Mouse (Mus musculus) heart, embryonic 10.5 days (tissue): ENCODE data around the gene Stmn1. TPM values are rescaled to one million over a fixed set of nuclear protein-coding genes. Genes with fewer than 3 reads are reported as not detected.
"Not testable (repeated sequence)": the region's sequence is repeated elsewhere in the genome, so short reads cannot be mapped to it uniquely, and the experiment has no call there.

Experiments
- DNase-seq: peaks from one replicate; pipeline ENCODE4 v3.0.0-alpha.2; 2017; ENCODE audit warnings: low spot score
- H3K27ac ChIP-seq: fragments of 300-500 bp; sonication (generic); 2 replicates; pipeline ENCODE4 v1.5.1; 2016; ENCODE audit warnings: mild to moderate bottlenecking
- H3K27me3 ChIP-seq: fragments of 300-500 bp; sonication (generic); 2 replicates; pipeline ENCODE4 v1.6.1; 2016; ENCODE audit warnings: mild to moderate bottlenecking; ENCODE audit not compliant: poor library complexity, insufficient read depth, severe bottlenecking
- H3K36me3 ChIP-seq: fragments of 300-500 bp; sonication (generic); 2 replicates; pipeline ENCODE4 v1.6.1; 2016; ENCODE audit warnings: mild to moderate bottlenecking, moderate library complexity
- H3K4me1 ChIP-seq: fragments of 300-500 bp; sonication (generic); 2 replicates; pipeline ENCODE4 v1.6.1; 2016; ENCODE audit warnings: mild to moderate bottlenecking
- H3K4me3 ChIP-seq: fragments of 300-500 bp; sonication (generic); 2 replicates; pipeline ENCODE4 v1.5.1; 2016; ENCODE audit warnings: mild to moderate bottlenecking, moderate library complexity
- H3K9me3 ChIP-seq: fragments of 300-500 bp; sonication (generic); 2 replicates; pipeline ENCODE4 v1.6.1; 2016; ENCODE audit warnings: mild to moderate bottlenecking, moderate library complexity
- WGBS: fragments of 180-500 bp; shearing (Covaris S2); methylation state at CpG from one replicate; pipeline ENCODE4 v1.1.7; 2016; 5-methylcytosine and 5-hydroxymethylcytosine counted together
- polyA plus RNA-seq: library from polyadenylated mRNA; unstranded; fragments of >200 nt; fragmentation: Nextera tagmentation; extraction: Ambion mirVana; gene quantifications from 2 replicates; pipeline ENCODE4 v1.2.1, GENCODE M21; 2016

The Stmn1 gene
- polyA plus RNA-seq, 1 experiment from 2014 or later = 1,170 TPM

DNA sequence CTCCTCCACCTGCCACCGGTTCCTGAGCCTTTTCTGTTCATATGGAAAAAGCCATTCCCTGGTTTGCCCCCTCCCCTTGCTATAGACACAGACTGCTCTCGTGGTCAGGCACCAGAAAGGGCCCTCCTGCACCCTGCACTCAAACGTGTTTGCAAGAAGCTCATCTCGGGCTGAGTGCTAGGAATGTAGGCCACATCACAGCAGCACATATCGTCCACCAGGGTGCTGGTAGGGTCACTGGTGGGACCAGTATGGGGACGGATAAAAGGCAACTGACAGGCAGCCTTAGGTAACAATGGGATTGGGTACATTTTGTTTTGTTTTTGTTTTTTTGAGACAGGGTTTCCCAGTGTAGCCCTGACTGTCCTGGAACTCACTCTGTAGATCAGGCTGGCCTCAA is 13.2 kb downstream of the Stmn1 start:
- no peak overlapping the region for H3K27ac ChIP-seq
- 49% methylated on average over 6 of the region's 6 CpGs for WGBS
- peaks cover 24% of the 10 kb centered on the region for H3K27me3 ChIP-seq
- peaks cover 8% of the 10 kb centered on the region for H3K4me1 ChIP-seq
- H3K9me3 ChIP-seq = no peaks in the 10 kb centered on the region
- H3K36me3 ChIP-seq = peaks cover 3% of the 10 kb centered on the region; the same call in 1 of the 2 replicates
- no peak for DNase-seq
- no peak overlapping the region for H3K4me3 ChIP-seq

DNA sequence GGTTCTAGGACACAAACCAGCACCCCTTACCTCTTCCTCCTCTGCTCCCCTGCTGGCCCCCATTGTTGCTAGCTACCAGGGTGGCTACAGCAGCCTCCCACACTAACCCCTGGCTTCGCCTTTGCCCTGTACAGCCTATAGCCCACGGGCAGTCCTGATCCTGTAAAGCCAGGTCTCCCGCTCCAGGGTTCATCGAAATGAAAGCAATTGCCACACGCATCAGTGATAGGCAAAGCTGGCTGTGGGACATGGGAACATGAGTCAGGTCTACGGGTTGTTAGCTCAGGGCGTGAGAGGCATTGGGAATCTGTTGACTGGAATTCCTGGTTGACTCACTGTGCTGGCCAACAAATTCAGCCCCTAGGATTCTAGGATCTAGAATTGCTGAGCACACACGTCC is 14.3 kb downstream of the Stmn1 start:
- Histone ChIP-seq H3K4me3 (no peak overlapping the region), H3K27me3 (peaks cover 24% of the 10 kb centered on the region), H3K36me3 (no peaks in the 10 kb centered on the region), H3K27ac (no peak overlapping the region), H3K9me3 (no peaks in the 10 kb centered on the region), H3K4me1 (peaks cover 8% of the 10 kb centered on the region)
- no peak for DNase-seq
- WGBS = 73% methylated on average over 8 of the region's 8 CpGs

DNA sequence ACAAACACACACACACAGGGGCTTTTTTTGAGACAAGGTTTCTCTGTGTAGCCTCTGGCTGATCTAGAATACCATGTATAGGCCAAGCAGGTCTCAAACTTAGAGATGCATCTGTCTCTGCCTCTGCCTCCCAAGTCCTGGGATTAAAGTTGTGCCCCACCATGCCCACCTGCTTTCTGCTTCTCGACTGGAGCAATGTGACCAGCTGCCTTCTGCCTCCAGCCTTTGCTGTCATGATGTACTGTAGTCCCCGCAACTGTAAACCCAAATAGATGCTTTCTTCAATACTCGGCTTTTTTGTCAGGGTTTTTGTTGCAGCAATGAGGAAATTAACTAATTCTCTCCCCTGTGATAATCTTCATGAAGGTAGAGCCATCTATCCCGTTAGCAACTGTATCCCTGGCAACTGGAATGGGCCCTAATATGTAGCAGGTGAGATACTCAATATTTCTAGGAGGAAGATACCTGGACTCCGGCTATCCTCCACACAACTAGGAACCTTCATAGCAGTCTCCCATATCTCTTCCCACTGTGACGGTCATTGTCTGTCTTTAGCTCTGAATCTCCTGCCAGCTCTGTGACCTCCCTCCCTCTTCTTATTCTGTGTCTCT is 15.1 kb downstream of the Stmn1 start:
- WGBS = 64% methylated on average over 6 of the region's 6 CpGs
- no peak overlapping the region for H3K27ac ChIP-seq
- no peaks in the 10 kb centered on the region for H3K9me3 ChIP-seq
- H3K4me3 ChIP-seq = no peak overlapping the region
- no peak for DNase-seq
- H3K4me1 ChIP-seq = peaks cover 8% of the 10 kb centered on the region
- peaks cover 24% of the 10 kb centered on the region for H3K27me3 ChIP-seq
- no peaks in the 10 kb centered on the region for H3K36me3 ChIP-seq

DNA sequence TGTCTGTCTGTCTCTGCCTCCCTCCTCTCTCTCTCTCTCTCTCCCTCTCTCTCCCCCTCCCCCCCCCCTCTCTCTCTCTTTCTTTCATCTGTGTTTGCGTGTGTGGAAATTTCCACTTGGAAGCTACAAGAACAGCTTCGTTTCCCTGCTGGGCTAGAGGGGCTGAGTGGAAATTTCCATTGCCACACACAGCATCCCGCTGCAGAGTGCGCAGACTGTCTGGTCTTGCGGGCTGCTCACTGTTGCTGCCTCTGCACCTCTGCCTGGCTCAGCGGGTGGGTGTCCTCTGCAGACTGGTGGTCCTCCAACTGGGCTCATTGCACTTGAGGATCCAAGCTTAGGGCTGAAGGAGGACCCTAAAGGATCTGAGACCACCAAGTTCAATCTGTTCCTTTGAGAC is 15.6 kb downstream of the Stmn1 start:
- no peak overlapping the region for H3K4me3 ChIP-seq
- WGBS = 41% methylated on average over 6 of the region's 6 CpGs

DNA sequence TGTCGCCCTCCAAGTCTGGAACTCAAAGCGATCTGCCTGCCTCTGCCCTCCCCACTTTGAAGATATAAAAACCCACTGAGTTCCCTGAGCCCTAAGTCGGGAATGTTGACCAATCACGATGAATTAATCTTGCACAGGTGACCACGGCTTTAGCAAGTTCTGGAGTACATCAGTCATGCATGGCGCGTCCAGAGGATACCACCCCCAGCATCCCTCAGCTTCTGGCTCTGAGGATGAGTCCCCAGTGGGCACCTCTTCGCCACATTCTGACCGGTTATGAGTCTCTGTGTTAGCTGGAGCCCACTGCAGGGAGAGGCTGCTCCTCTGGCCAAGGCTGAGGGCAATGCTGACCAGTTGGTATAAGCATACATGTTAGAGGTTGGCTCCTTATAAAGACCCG is 16.1 kb downstream of the Stmn1 start:
- H3K4me3 ChIP-seq = no peak overlapping the region
- WGBS = 80% methylated on average over 10 of the region's 10 CpGs
- H3K27ac ChIP-seq = no peak overlapping the region
- peaks cover 15% of the 10 kb centered on the region for H3K27me3 ChIP-seq
- no peaks in the 10 kb centered on the region for H3K36me3 ChIP-seq
- H3K9me3 ChIP-seq = no peaks in the 10 kb centered on the region
- peaks cover 8% of the 10 kb centered on the region for H3K4me1 ChIP-seq
- no peak for DNase-seq

More for the DNA sequence above, 15.6 kb downstream of the Stmn1 start:
- no peak overlapping the region for H3K27ac ChIP-seq
- H3K9me3 ChIP-seq = no peaks in the 10 kb centered on the region
- DNase-seq = no peak
- no peaks in the 10 kb centered on the region for H3K36me3 ChIP-seq
- H3K4me1 ChIP-seq = peaks cover 8% of the 10 kb centered on the region
- peaks cover 21% of the 10 kb centered on the region for H3K27me3 ChIP-seq

DNA sequence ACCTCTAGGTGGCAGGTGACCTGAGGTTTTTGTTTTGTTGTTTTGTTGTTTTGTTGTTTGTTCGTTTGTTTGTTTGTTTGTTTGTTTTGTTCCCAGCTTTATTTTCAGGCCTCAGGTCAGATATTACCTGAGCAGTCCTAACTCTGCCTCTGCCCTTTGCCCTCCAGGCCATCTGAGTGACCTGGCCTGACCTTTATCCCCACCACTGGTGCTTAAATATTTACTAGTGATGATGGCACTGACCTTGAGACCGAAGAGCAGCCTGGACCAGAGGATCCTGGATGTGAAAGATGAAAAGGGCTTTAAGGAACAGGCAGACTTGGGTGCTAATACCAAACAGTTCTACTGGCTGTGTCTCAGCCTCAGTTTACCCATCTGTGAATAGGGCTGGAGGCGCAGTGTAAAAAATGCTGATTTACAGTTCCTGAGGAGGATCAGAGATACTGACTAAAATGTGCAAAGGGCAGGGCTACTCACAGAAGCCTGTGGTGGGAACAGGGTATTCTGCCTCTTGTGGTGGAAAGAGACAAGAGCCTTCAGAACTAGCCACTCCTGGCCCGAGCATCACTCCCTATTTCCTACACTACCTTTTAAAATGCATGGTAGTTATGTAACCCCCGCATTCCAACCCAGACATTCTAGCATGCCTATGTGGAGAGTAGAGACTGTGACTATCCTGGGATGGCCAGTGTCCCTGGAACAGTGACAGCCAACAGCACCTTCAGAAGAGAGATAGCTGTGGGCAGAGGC is 17.2 kb downstream of the Stmn1 start:
- WGBS = 79% methylated on average over 5 of the region's 5 CpGs
- H3K4me1 ChIP-seq = peaks cover 13% of the 10 kb centered on the region
- H3K36me3 ChIP-seq = no peaks in the 10 kb centered on the region
- peaks cover 15% of the 10 kb centered on the region for H3K27me3 ChIP-seq
- no peak for DNase-seq
- H3K9me3 ChIP-seq = no peaks in the 10 kb centered on the region
- no peak overlapping the region for H3K4me3 ChIP-seq
- H3K27ac ChIP-seq = no peak overlapping the region

DNA sequence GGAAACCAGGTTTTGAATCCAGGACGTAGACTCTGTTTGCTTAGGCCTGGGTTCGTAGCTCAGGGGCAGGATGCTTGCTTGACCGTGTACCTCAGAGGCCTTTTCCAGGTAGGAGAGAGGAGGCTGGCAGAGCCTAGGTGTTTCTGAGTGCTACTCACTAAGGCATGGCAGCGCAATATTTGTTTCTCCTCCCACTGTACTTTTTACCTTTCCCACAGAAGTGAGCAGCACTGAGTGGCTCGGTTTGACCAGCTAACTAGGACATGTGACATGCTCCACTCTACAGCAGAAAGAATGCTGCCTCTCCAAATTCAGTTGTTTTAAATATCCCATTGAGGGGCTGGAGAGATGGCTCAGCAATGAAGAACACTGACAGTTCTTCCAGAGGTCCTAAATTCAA is 20.1 kb downstream of the Stmn1 start:
- Histone ChIP-seq H3K4me3 (no peak overlapping the region), H3K4me1 (peaks cover 16% of the 10 kb centered on the region; the same call in 1 of the 2 replicates), H3K27ac (no peak overlapping the region), H3K27me3 (0 out of 2 replicates have a peak, but pooled peaks cover 9% of the 10 kb centered on the region), H3K9me3 (no peaks in the 10 kb centered on the region), H3K36me3 (no peaks in the 10 kb centered on the region)
- WGBS = 86% methylated on average over 5 of the region's 5 CpGs
- no peak for DNase-seq

DNA sequence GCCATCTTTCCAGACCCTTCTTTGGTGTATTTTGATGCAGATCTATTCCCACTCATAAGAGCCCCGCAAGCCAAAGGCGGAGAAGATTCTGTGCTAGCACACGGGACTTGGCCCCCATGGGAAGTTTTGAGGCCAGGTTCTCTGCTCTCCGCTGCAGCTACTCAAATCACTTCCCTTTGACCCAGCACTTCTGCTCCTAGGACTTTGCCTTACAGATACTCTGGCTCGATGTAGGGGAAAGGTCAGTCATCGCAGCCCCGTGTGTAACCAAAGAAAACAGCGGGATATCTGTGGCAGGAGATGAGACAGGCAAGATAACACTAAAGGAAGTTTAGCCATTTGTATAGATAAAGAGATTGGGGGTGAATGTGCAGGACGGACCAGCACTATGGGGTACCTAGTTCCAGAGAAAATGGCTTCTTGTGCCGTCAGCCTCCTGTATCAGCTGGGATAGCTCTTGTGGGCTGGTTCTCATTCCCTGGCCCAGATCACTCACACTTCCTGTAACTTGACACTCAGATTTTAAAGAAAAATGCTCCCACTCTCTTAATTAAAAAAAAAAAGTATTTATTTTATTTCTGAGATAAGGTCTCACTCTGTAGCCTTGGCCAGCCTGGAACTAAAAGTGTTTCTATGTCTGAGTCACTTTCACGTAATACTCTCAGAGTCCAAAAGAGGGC is 22.0 kb downstream of the Stmn1 start:
- no peaks in the 10 kb centered on the region for H3K9me3 ChIP-seq
- H3K36me3 ChIP-seq = no peaks in the 10 kb centered on the region
- H3K4me1 ChIP-seq = peaks cover 18% of the 10 kb centered on the region

DNA sequence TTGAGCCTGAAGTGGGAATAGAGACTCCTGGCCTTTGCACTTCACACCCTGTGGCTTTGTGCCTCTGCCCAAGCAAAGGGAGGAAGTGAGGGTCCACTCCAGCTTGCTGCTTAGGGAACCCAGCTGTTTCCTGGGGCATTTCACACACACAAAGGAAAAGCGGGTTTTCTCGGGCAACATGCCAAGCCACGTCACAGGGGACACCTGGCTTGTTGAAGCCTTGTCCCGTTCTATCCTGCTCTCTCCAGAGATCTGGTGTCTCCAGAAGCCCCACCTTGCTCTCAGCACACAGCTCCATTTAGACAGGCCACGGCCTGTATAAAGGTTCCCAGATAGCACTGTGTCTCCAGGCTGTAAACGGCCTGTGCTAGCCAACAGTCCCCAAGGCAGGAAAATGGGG is 23.6 kb downstream of the Stmn1 start:
- Histone ChIP-seq H3K9me3 (no peaks in the 10 kb centered on the region), H3K27me3 (0 out of 2 replicates have a peak, but pooled peaks cover 5% of the 10 kb centered on the region), H3K36me3 (no peaks in the 10 kb centered on the region), H3K27ac (peak overlapping the region; percentile 1; the same call in 1 of the 2 replicates), H3K4me3 (no peak overlapping the region), H3K4me1 (peaks cover 34% of the 10 kb centered on the region)
- no peak for DNase-seq
- 81% methylated on average over 6 of the region's 6 CpGs for WGBS

More for the DNA sequence above, 22.0 kb downstream of the Stmn1 start:
- DNase-seq = no peak
- WGBS = 79% methylated on average over 11 of the region's 11 CpGs
- H3K27ac ChIP-seq = no peak overlapping the region
- H3K27me3 ChIP-seq = 0 out of 2 replicates have a peak, but pooled peaks cover 5% of the 10 kb centered on the region
- H3K4me3 ChIP-seq = no peak overlapping the region

DNA sequence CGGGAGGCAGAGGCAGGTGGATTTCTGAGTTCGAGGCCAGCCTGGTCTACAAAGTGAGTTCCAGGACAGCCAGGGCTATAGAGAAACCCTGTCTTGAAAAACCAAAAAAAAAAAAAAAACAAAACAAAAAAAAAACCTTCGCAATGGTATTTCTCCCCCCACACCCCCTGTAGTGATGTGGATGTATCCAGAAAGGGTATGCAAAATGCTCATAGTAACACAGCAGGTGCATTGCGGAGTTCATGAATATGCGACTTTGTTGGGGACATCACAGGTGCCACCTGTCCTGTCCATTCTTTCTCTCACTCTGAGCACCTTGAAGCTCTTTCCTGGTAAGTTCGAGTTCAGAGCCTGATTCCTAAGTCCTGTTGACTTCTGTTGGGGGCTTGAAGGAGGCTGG is 26.0 kb downstream of the Stmn1 start:
- H3K4me3 ChIP-seq, H3K9me3 ChIP-seq, H3K36me3 ChIP-seq, H3K27me3 ChIP-seq, DNase-seq: not testable (repeated sequence)
- peaks cover 57% of the 10 kb centered on the region for H3K4me1 ChIP-seq
- WGBS = 90% methylated on average over 6 of the region's 6 CpGs
- H3K27ac ChIP-seq = peak overlapping the region; percentile 94; the same call in 1 of the 2 replicates

DNA sequence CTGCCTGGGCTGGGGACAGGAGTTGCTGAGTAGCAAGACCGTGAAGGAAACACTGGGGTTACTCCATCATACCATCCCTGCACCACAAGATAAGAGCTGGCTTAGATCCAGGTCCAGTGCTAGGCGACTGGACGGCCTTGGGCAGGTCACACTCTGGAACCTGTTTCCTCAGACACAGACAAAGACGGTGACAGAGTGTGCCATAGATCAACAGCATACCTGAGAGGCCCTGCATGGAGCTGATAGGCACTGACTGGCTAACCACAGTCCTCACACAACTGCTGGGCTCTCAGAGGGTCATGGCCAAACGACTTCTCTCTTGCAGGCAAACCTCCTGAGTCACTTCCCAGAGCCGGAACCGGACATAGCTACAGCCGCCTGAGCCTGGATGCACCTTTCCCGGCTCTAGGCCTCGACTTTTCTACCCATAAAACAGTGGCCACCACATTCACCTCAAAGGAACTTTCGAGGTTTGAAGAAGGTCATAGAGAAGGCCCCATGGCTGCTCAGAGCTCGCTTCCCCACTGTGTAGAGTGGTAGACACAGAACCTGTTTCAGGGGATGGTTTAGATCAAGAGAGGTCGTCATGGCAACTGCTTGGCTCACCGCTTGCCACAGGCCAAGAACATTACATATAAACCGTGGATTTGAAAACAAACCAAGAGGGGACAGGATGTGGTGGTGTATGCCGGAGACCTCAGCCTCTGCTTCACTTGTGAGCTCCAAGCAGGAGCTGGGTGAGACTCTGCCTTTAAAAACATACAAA is 26.8 kb downstream of the Stmn1 start:
- H3K4me1 ChIP-seq = peaks cover 55% of the 10 kb centered on the region
- H3K36me3 ChIP-seq = no peaks in the 10 kb centered on the region
- peak overlapping the region; percentile 94 for H3K27ac ChIP-seq
- 0 out of 2 replicates have a peak, but pooled peaks cover 5% of the 10 kb centered on the region for H3K27me3 ChIP-seq
- no peak overlapping the region for H3K4me3 ChIP-seq
- no peak for DNase-seq
- H3K9me3 ChIP-seq = no peaks in the 10 kb centered on the region
- 57% methylated on average over 16 of the region's 16 CpGs for WGBS

DNA sequence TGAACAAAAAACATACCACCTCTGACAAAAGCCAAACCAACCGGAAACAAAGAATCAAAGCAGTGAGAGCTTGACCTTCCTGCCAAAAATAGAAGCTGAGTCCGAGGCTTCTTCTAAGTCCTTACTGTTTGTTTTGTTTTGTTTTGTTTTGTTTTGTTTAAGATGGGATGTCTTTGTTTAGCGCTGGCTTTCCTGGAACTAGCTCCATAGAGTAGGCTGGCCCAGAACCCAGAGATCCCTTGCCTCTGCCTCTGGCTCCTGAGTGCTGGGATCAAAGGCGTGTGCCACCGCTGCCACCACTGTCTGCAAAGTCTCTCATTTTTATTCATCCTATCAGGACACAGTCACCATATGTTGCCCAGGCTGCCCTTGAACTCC is 27.4 kb downstream of the Stmn1 start:
- H3K9me3 ChIP-seq = no peaks in the 10 kb centered on the region
- peaks cover 53% of the 10 kb centered on the region for H3K4me1 ChIP-seq
- H3K36me3 ChIP-seq = no peaks in the 10 kb centered on the region
- 0 out of 2 replicates have a peak overlapping the region, but pooled peaks have one; percentile 94 for H3K27ac ChIP-seq
- no peak for DNase-seq
- no peak overlapping the region for H3K4me3 ChIP-seq
- H3K27me3 ChIP-seq = 0 out of 2 replicates have a peak, but pooled peaks cover 5% of the 10 kb centered on the region
- WGBS = 65% methylated on average over 5 of the region's 5 CpGs
